Mouse (Mus musculus) liver, postnatal 0 days (tissue): ENCODE data around the gene Bend4.

Experiments
- CTCF ChIP-seq: sonication (generic); IDR thresholded peaks from 2 replicates; pipeline ENCODE4 v1.5.1; 2016; ENCODE audit warnings: antibody characterized with exemption, low read depth
- EP300 ChIP-seq: IDR thresholded peaks from 2 replicates; pipeline ENCODE4 v1.6.1; 2016; ENCODE audit warnings: antibody characterized with exemption, low read depth, mild to moderate bottlenecking

DNA sequence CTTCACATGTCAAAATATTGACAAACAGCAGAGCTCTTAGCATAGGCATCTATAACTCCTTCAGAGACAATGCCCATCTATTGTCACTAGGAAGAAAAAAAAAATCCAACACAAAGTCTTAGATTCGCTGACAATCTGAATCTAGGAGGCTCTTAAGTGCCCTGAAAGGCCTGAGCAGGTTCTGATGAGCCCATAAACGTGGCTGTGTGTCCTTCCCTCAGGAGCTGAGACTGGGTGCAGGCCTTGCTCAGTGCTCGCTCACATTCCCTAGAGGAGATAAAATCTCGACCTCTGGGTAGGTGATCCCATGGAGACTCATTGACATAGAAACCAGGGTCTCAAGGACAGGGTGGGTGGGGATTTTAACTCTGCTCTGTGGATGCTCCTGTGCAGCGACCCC is 2.1 kb downstream of the Bend4 start:
- no peak for TF ChIP-seq CTCF
- TF ChIP-seq EP300: no peak
